Mouse (Mus musculus) G1E (cell line): Measurements from ENCODE around the gene Ofd1. TPM values are rescaled to one million over a fixed set of nuclear protein-coding genes. Genes with fewer than 3 reads are reported as not detected.

Source experiments
- ATAC-seq: 2 replicates; pipeline ENCODE4 v1.8.0; 2016; ENCODE audit warnings: mild to moderate bottlenecking; ENCODE audit not compliant: insufficient number of reproducible peaks, poor library complexity, low FRiP score, severe bottlenecking; ENCODE audit errors: extremely low read depth
- DNase-seq: peaks from one replicate; pipeline ENCODE4 v3.0.0; 2012; ENCODE audit warnings: low spot score
- H3K27me3 ChIP-seq: 2 replicates; pipeline ENCODE4 v1.6.1; 2012; ENCODE audit warnings: mild to moderate bottlenecking, low read length, inconsistent platforms; ENCODE audit not compliant: insufficient read depth
- H3K36me3 ChIP-seq: replicated peaks from 2 replicates; pipeline ENCODE3; 2012; ENCODE audit warnings: mild to moderate bottlenecking, inconsistent platforms
- H3K4me1 ChIP-seq: 2 replicates; pipeline ENCODE4 v1.6.1; 2012; ENCODE audit warnings: low read depth, low read length, inconsistent platforms, mixed read lengths; ENCODE audit not compliant: insufficient read depth
- H3K4me3 ChIP-seq: 2 replicates; pipeline ENCODE4 v1.5.1; 2012; ENCODE audit warnings: low read depth, mild to moderate bottlenecking, inconsistent platforms, low read length, moderate library complexity, mixed read lengths
- H3K9me3 ChIP-seq: replicated peaks from 2 replicates; pipeline ENCODE4 v1.6.1; 2012; ENCODE audit warnings: inconsistent platforms
- CTCF ChIP-seq: IDR thresholded peaks from 2 replicates; pipeline ENCODE4 v1.5.1; 2012; ENCODE audit warnings: low read depth, low read length, inconsistent platforms, mixed read lengths
- GATA1 ChIP-seq: IDR thresholded peaks from 2 replicates; pipeline ENCODE4 v1.6.1; 2012; ENCODE audit warnings: borderline replicate concordance, low read length, inconsistent platforms, mixed read lengths
- GATA2 ChIP-seq: IDR thresholded peaks from 2 replicates; pipeline ENCODE4 v1.6.1; 2012; ENCODE audit warnings: low read depth, low read length, inconsistent platforms, borderline replicate concordance
- POLR2AphosphoS5 ChIP-seq: IDR thresholded peaks from 2 replicates; pipeline ENCODE4 v1.6.1; 2012; ENCODE audit warnings: low read depth, low read length, inconsistent platforms; ENCODE audit not compliant: insufficient replicate concordance
- TAL1 ChIP-seq: conservative IDR thresholded peaks from 2 replicates; pipeline ENCODE4 v1.6.1; 2012; ENCODE audit warnings: low read depth, low read length, inconsistent platforms, mixed read lengths
- polyA plus RNA-seq: library from polyadenylated mRNA; stranded (reverse); fragments of >175 nt; gene quantifications from 2 replicates; pipeline ENCODE4 v1.2.3, GENCODE M21; 2012
- total RNA-seq, 2 experiments: library from RNA; stranded (forward) in 1 of 2; stranded (reverse) in 1 of 2; fragments of 200-1000 nt in 1 of 2; fragments of >200 nt in 1 of 2; fragmentation: Nextera tagmentation in 1 of 2; gene quantifications; 2 replicates each; pipeline ENCODE4 v1.2.3; 2014 to 2017

The Ofd1 gene
- total and polyA plus RNA-seq, 3 experiments, result 3.1 to 16.0 (median 12.2) TPM

GRCm38 (mm10) chrX:166365458-166366213 lies 74.9 kb downstream of the Ofd1 start:
- Histone ChIP-seq H3K4me1 (no peaks in the 10 kb centered on the region), H3K9me3 (no peaks in the 10 kb centered on the region), H3K27me3 (no peaks in the 10 kb centered on the region), H3K36me3 (no peaks in the 10 kb centered on the region), H3K4me3 (no peak overlapping the region)
- ATAC-seq (no peak), DNase-seq (no peak)
- TF ChIP-seq TAL1 (no peak), POLR2AphosphoS5 (no peak), GATA2 (no peak), CTCF (no peak)

- no peak for DNase-seq
- no peaks in the 10 kb centered on the region for H3K9me3 ChIP-seq
- ATAC-seq, result no peak
- H3K4me1 ChIP-seq, result no peaks in the 10 kb centered on the region
- no peaks in the 10 kb centered on the region for H3K27me3 ChIP-seq
- no peaks in the 10 kb centered on the region for H3K36me3 ChIP-seq
- TF ChIP-seq CTCF (no peak), GATA2 (no peak), GATA1 (no peak), POLR2AphosphoS5 (no peak), TAL1 (no peak)
- H3K4me3 ChIP-seq, result no peak overlapping the region
These were observed 80.0 kb downstream of the Ofd1 start for GRCm38 (mm10) chrX:166360455-166360854.

- Histone ChIP-seq H3K36me3 (no peaks in the 10 kb centered on the region), H3K27me3 (no peaks in the 10 kb centered on the region), H3K4me1 (no peaks in the 10 kb centered on the region), H3K9me3 (no peaks in the 10 kb centered on the region), H3K4me3 (no peak overlapping the region)
- TF ChIP-seq GATA2, result no peak
- no peak for TF ChIP-seq POLR2AphosphoS5
- TF ChIP-seq CTCF, result no peak
- no peak for TF ChIP-seq TAL1
- TF ChIP-seq GATA1, result no peak
- ATAC-seq, result no peak
- no peak for DNase-seq
These were observed 80.5 kb downstream of the Ofd1 start for GRCm38 (mm10) chrX:166359927-166360440.

DNA sequence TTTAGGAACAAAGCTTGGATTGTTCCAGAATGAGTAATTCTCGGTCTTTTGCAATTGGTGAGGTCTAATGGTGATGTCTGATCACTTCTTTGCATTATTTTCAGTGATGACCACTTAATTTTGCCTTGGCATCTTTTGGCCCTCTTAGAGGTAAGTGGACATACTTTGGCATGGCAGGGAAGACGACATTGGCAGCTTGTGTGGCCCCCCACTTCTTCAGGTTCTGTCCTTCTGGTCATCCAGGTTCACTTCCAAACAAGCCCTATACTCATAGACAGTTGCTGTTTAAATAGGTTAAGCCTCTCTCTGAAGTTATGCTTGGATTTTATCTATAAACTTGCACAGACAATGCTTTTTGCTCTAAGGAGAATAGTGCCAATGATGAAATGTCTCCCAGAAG lies 81.5 kb downstream of the Ofd1 start:
- H3K27me3 ChIP-seq, result no peaks in the 10 kb centered on the region
- no peak for DNase-seq
- H3K4me1 ChIP-seq, result no peaks in the 10 kb centered on the region
- no peaks in the 10 kb centered on the region for H3K36me3 ChIP-seq
- no peak for ATAC-seq
- no peaks in the 10 kb centered on the region for H3K9me3 ChIP-seq
- no peak overlapping the region for H3K4me3 ChIP-seq
- no peak for TF ChIP-seq GATA2
- no peak for TF ChIP-seq CTCF
- no peak for TF ChIP-seq GATA1
- TF ChIP-seq POLR2AphosphoS5, result no peak
- TF ChIP-seq TAL1, result no peak

DNA sequence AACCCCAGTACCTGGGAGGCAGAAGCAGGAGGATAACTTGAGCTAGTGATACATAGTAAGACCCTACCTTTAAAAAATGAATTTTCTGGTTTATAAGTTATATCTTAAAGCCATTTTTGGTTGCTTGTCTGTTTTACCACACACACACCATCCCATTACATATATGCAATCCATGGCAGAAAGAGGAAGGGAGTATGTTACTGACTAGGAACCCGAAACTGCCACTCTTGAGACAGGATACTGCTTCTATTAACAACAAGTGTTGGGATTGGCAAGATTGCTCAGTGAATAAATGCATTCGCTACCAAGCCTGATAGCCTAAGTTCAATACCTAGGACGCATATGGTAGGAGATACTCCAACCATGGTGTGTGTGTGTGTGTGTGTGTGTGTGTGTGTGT lies 84.2 kb downstream of the Ofd1 start:
- H3K4me1 ChIP-seq, result no peaks in the 10 kb centered on the region
- no peak for DNase-seq
- ATAC-seq, result no peak
- H3K4me3 ChIP-seq, result no peak overlapping the region
- H3K27me3 ChIP-seq, result no peaks in the 10 kb centered on the region
- H3K36me3 ChIP-seq, result no peaks in the 10 kb centered on the region
- no peaks in the 10 kb centered on the region for H3K9me3 ChIP-seq
- no peak for TF ChIP-seq POLR2AphosphoS5
- no peak for TF ChIP-seq TAL1
- TF ChIP-seq CTCF, result no peak
- TF ChIP-seq GATA2, result no peak
- no peak for TF ChIP-seq GATA1

GRCm38 (mm10) chrX:166354913-166355312 lies 85.6 kb downstream of the Ofd1 start:
- ATAC-seq (no peak), DNase-seq (no peak)
- TF ChIP-seq TAL1, result no peak
- TF ChIP-seq GATA2, result no peak
- no peak for TF ChIP-seq POLR2AphosphoS5
- TF ChIP-seq GATA1, result no peak
- TF ChIP-seq CTCF, result no peak
- Histone ChIP-seq H3K36me3 (no peaks in the 10 kb centered on the region), H3K9me3 (no peaks in the 10 kb centered on the region), H3K27me3 (no peaks in the 10 kb centered on the region), H3K4me3 (no peak overlapping the region), H3K4me1 (no peaks in the 10 kb centered on the region)

DNA sequence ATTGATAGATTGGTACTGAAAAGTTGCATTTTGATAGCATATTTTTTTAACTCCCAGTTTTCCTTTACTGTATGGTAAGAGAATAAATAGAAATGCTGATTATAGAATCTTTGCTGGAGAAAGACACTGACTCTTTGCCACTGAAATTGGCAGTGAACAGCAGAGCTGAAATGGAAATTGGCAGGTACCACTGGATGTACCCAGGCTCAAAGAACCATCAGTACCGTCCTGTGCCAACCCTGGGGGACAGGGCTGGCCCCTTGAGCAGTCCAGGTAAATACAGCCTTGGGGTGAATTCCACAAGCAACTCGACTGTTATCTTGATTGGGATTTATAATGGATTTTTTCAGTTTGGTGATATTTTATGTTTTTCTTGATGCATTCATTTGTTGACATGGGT lies 87.1 kb downstream of the Ofd1 start:
- Histone ChIP-seq H3K4me3 (no peak overlapping the region), H3K4me1 (no peaks in the 10 kb centered on the region), H3K36me3 (no peaks in the 10 kb centered on the region), H3K9me3 (no peaks in the 10 kb centered on the region), H3K27me3 (no peaks in the 10 kb centered on the region)
- ATAC-seq (no peak), DNase-seq (no peak)
- TF ChIP-seq POLR2AphosphoS5 (no peak), CTCF (no peak), TAL1 (no peak), GATA1 (no peak), GATA2 (no peak)
